Mouse (Mus musculus) CD4-positive helper T cell, adult 2 months (primary cell): ENCODE data around the gene Tnni2.

Experiments used
- DNase-seq: peaks from one replicate; pipeline ENCODE4 v3.0.0-alpha.2; 2012; ENCODE audit warnings: low read depth, missing footprints, low spot score

Gene Tnni2

DNA sequence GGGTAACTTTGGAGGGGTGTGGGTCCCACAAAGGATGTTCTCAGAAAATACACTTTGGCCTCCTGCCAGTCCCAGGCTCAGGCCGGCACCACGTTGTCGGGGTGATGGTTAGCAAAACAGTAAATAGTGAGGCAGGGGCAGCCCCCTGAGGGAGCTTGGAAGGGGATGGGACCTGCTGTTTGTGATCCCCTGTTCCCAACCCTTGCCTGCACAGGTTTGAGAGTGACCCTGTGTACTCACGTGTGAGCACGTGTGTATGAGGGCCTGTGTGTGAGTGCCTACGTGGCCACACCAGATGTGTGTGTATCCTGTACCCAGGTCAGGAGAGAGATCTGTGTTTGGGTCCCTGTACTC, 40.6 kb downstream of the Tnni2 start:
- DNase-seq: no peak

DNA sequence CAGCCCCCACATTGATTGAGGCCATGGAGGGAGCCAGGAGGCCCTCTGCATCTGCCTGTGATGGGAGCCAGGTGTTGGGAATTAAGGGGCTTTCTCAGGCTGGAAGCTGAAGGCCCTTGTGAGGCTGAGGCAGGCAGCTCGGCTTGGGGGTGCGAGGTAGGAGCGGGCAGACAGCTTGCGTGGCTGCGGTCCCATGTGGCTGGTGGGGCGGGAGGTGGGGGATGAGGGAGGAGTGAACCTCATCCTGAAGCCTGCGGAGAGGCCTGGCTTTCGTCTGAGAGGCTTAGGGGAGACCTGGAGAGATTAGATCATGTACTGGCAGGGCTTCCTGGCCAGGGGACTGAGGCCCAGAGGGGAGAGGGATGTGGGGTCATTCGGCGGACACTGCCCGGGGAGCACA, 41.5 kb downstream of the Tnni2 start:
- DNase-seq: no peak

DNA sequence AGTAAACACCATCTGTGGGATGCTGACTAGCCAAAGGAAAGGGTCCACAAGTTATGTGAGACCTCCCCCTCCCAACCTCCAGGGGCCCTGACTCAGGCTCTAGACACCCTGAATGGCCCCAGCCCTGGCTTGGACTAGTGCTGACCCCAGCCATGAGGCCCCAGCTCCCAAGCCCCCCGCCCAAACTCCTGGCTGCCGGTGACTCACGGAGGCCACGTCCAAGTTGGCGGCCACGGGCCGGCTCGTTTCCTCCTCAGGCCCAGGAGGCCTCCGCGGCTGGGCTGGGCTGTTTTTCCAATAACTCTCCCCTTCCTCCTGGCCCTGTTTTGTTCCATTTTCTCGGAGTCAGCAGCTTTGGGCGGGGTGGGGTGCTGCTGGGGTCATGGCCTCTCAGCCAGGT, 43.2 kb downstream of the Tnni2 start:
- DNase-seq: no peak

DNA sequence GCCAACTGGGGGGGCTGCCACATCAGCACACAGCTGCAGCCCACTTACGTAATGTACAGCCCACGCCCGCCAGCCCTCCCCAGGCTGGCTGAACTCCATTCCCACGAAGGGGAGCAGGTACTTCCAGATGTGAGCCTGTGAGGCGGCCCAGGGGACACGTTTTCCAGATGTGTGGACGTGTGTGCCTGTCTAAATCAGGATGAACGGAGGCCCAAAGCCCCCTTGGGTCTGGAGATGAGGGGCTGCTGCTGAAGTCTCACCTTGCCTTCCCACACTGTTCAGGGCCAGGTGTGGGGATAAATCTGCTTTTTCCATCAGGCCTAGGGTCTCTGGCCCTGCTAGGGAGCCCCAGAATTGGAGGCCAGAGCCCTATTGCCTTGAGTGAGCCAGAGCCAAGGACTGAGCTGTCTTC, 45.1 kb downstream of the Tnni2 start:
- DNase-seq: no peak

DNA sequence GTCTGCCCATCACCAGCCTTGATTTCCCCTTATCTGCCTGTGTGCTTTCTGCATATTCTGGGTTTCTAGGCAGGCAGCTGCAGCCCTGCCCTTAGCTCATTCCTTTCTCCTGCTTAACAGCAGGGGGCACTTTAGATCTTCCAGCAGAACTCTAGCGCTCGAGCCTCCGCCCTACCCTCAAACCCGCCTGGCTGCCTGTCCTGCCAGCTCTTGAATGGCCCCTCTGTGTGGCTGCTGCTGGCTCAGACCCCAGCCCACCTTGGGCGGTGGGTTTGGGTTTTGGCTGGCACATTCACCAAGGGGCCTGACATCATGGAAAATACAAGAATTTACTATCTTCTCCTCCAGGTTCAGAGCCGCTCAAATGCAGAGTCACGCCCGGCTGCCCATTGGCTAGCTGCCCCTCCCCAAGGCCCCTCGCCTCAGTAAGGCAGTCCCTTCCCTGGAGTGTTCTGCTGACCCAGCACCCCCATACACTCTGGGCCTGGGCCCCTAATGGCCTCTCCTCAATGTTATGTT, 45.8 kb downstream of the Tnni2 start:
- DNase-seq: no peak

DNA sequence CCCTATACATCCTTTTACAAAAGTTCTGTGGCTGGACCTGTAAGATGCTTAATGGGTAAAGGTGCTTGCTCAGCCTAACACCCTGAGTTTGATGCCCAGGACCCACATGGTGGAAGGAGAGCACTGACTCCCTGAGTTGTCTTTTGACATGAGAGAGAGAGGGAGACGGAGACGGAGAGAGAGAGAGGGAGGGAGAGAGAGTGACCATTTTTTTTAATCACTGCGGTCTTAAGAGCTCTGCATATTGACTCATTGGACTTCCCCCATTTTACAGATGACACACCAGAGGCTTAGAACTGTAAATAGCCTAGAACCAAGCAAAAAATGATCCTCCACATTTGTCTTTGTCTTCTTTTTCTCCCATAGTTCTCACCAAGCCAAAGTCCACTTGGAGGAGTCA, 46.4 kb downstream of the Tnni2 start:
- DNase-seq: no peak

DNA sequence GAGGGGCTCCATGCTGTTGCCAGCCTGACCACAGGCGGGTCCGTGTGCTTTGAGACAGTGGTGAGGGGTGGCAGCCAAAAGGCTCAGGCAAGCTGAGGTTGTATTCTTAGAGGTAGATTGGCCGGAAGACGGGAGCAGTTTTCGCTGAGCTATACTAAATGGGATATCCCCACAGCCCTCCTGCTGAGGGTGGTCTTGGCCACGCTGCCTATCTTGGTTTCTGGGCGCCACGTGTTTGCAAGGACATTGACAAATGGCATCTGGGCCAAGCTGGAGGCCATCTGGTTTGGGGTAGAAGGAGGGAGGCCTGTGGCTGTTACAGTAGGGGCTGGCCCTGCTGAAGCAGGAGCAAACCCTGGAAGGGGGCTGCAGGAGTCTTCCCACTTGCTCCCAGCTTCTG, 51.9 kb downstream of the Tnni2 start:
- DNase-seq: no peak
